Mouse (Mus musculus) lung, embryonic 15.5 days (tissue): ENCODE data around the gene Lix1l. TPM values are rescaled to one million over a fixed set of nuclear protein-coding genes. Genes with fewer than 3 reads are reported as not detected.
A peak's percentile ranks its signal among the peaks of the same experiment; 100 is the strongest.

Experiments used
- ATAC-seq: fragments of 200-750 bp; cut with Nextera tagmentation; 2 replicates; pipeline ENCODE4 v1.8.0; 2017; ENCODE audit warnings: moderate number of reproducible peaks, borderline replicate concordance; ENCODE audit not compliant: low FRiP score, low TSS enrichment; ENCODE audit errors: extremely low read depth
- H3K27ac ChIP-seq: fragments of 300-500 bp; sonication (generic); 2 replicates; pipeline ENCODE4 v1.5.1; 2015; ENCODE audit warnings: moderate library complexity, mild to moderate bottlenecking, inconsistent platforms
- H3K27me3 ChIP-seq: fragments of 300-500 bp; sonication (generic); 2 replicates; pipeline ENCODE4 v1.6.1; 2015; ENCODE audit warnings: inconsistent platforms
- H3K36me3 ChIP-seq: fragments of 300-500 bp; sonication (generic); 2 replicates; pipeline ENCODE4 v1.6.1; 2015; ENCODE audit warnings: inconsistent platforms
- H3K4me1 ChIP-seq: fragments of 300-500 bp; sonication (generic); 2 replicates; pipeline ENCODE4 v1.6.1; 2015; ENCODE audit warnings: inconsistent platforms
- H3K4me2 ChIP-seq: fragments of 300-500 bp; sonication (generic); 2 replicates; pipeline ENCODE4 v1.6.1; 2015; ENCODE audit warnings: inconsistent platforms, mild to moderate bottlenecking, moderate library complexity
- H3K4me3 ChIP-seq: fragments of 300-500 bp; sonication (generic); 2 replicates; pipeline ENCODE4 v1.5.1; 2015; ENCODE audit warnings: mild to moderate bottlenecking, inconsistent platforms
- H3K9ac ChIP-seq: fragments of 300-500 bp; sonication (generic); 2 replicates; pipeline ENCODE4 v1.6.1; 2015; ENCODE audit warnings: inconsistent platforms
- H3K9me3 ChIP-seq: fragments of 300-500 bp; sonication (generic); 2 replicates; pipeline ENCODE4 v1.6.1; 2016; ENCODE audit warnings: inconsistent platforms
- WGBS: fragments of 180-500 bp; shearing (Covaris S2); methylation state at CpG from one replicate; pipeline ENCODE4 v1.1.7; 2015; 5-methylcytosine and 5-hydroxymethylcytosine counted together
- polyA plus RNA-seq: library from polyadenylated mRNA; unstranded; fragments of >200 nt; fragmentation: Nextera tagmentation; extraction: Ambion mirVana; gene quantifications from 2 replicates; pipeline ENCODE4 v1.2.1, GENCODE M21; 2015

Gene Lix1l
- polyA plus RNA-seq, 1 experiment from 2014 or later = 7.9 TPM

DNA sequence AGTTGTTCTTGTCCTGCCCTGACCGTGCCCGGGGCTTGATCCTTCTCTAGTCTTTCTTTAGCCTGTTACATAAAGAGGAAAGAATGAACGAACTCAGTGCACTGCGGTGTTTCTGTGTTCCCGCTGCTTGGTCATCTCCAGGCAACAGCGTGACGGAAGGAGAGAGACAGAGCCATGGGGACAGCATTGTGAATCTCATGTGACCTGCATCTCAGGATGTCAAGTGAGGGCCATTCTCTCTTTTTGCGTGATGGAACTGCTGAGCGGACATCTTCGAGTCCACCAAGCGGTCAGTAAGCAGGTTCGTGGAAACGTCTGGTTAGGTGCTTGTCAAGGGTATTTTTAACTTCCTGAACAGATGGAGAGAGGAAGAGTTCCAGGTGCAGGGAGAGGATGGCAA is 31.4 kb upstream of the Lix1l start:
- Histone ChIP-seq H3K9me3 (no peaks in the 10 kb centered on the region), H3K36me3 (no peaks in the 10 kb centered on the region), H3K27me3 (no peaks in the 10 kb centered on the region), H3K4me3 (no peak overlapping the region), H3K4me2 (no peak overlapping the region), H3K4me1 (peaks cover 25% of the 10 kb centered on the region), H3K27ac (no peak overlapping the region), H3K9ac (no peak overlapping the region)
- 87% methylated on average over 13 of the region's 13 CpGs for WGBS
- no peak for ATAC-seq

DNA sequence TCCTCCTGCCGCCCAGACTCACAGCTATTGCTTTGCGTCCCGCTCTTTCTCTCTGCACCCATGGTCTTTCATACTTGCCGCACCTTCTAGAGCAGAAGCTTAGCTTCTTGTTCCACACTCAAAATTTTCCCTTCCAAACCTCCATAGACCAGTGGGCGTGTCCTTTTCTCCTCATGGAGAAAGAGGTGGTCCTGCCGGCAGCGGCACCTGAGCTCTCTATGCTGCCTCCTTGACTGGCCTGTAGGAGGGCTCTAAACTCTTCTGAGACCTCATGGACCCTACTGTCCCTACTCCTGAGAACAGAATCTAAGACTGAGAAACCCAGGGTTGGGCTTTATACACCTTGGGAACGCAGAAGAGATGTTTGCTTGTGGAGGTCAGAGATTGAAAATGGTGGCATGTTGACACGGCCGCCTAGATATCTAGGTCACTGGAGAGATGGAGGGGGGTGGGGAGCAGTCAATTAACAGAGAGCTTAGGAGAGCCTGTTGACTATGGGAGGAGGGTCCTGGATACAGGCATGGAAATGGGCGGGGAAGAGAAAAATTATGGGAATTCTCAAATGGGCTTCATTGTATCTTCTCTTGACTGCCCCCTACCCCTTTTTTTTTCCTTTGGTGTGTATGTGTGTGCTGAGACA is 30.9 kb upstream of the Lix1l start:
- Histone ChIP-seq H3K4me3 (no peak overlapping the region), H3K27me3 (no peaks in the 10 kb centered on the region), H3K4me2 (no peak overlapping the region), H3K4me1 (peaks cover 19% of the 10 kb centered on the region), H3K9me3 (no peaks in the 10 kb centered on the region), H3K27ac (0 out of 2 replicates have a peak overlapping the region, but pooled peaks have one; percentile 37), H3K9ac (no peak overlapping the region), H3K36me3 (no peaks in the 10 kb centered on the region)
- WGBS = 79% methylated on average over 11 of the region's 11 CpGs
- no peak for ATAC-seq

DNA sequence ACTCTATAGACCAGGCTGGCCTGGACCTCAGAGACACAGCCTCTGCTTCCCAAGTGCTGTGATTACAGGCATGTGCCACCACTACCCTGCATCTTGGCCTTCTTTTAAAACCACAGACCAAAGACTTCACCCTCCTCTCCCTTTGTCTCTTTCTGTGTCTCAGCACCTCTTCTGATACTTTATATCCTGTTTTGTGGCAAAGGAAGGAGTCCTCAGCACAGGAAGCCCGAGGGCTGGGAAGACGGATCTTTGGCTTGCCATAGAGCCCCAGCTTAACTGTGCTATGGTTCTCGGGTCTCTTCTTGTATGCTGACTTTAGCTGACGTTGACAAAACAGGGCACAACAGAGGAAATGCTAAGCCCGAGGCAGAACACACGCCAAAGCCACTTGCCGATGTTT is 30.3 kb upstream of the Lix1l start:
- no peak overlapping the region for H3K9ac ChIP-seq
- H3K4me1 ChIP-seq = peaks cover 21% of the 10 kb centered on the region
- WGBS = 58% methylated on average over 7 of the region's 7 CpGs
- no peaks in the 10 kb centered on the region for H3K9me3 ChIP-seq
- H3K27me3 ChIP-seq = no peaks in the 10 kb centered on the region
- no peak overlapping the region for H3K4me3 ChIP-seq
- H3K36me3 ChIP-seq = no peaks in the 10 kb centered on the region
- no peak overlapping the region for H3K4me2 ChIP-seq
- ATAC-seq = no peak
- H3K27ac ChIP-seq = peak overlapping the region; percentile 37; the same call in 1 of the 2 replicates

DNA sequence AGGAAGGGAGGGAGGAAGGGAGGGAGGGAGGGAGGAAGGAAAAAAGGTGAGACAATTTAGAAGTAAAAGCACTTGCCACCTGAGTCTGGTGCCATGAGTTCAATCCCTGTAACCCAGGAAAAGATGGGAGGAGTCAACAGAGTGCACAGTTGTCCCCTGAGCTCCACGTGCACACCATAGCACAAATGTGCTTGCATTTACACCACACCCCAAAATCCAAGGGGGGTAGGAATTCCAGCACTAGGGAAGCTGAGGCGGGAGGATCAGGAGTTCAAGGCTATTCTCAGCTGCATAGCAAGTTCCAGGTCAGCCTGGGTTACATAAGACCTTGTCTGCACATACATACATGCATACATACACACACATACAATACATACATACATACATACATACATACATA is 29.6 kb upstream of the Lix1l start:
- Histone ChIP-seq H3K4me3 (no peak overlapping the region), H3K27ac (peak overlapping the region; percentile 52; the same call in 1 of the 2 replicates), H3K4me2 (no peak overlapping the region), H3K27me3 (no peaks in the 10 kb centered on the region), H3K36me3 (no peaks in the 10 kb centered on the region), H3K4me1 (peaks cover 28% of the 10 kb centered on the region), H3K9ac (no peak overlapping the region), H3K9me3 (no peaks in the 10 kb centered on the region)
- no peak for ATAC-seq
- WGBS = 74% methylated on average over 2 of the region's 2 CpGs

DNA sequence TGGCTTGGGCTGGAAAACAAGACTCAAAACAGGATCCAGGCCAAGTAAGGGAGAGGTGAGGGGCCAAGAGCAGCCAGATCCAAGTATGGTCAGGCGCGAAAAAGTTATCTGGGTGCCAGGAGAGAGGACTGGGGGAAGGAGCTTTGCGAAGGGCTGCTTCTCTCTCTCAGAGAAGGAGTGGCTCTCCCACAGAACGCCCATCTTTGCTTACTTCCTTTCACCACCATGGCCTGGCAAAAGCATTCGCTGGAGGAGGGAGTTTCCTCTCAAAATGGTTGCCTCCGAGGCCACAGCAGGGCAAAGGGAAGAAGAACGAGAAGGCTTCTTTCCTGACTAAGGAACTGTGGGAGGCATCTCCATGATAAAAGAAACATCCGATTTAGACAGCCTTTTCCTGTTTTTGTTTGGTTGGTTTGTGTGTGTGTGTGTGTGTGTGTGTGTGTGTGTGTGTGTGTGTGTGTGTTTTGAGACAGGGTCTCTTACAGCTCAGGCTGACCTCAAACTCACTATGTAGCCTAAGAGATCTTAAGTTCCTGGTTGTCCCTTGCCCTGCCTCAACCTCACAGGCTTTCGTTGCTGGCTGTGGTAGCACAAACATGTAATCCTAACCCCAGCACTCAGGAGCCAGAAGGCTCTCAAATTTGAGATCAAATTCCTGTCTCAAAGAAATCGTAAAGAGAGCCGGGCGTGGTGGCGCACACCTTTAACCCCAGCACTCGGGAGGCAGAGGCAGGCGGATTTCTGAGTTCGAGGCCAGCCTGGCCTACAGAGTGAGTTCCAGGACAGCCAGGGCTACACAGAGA is 28.9 kb upstream of the Lix1l start:
- peaks cover 34% of the 10 kb centered on the region for H3K4me1 ChIP-seq

DNA sequence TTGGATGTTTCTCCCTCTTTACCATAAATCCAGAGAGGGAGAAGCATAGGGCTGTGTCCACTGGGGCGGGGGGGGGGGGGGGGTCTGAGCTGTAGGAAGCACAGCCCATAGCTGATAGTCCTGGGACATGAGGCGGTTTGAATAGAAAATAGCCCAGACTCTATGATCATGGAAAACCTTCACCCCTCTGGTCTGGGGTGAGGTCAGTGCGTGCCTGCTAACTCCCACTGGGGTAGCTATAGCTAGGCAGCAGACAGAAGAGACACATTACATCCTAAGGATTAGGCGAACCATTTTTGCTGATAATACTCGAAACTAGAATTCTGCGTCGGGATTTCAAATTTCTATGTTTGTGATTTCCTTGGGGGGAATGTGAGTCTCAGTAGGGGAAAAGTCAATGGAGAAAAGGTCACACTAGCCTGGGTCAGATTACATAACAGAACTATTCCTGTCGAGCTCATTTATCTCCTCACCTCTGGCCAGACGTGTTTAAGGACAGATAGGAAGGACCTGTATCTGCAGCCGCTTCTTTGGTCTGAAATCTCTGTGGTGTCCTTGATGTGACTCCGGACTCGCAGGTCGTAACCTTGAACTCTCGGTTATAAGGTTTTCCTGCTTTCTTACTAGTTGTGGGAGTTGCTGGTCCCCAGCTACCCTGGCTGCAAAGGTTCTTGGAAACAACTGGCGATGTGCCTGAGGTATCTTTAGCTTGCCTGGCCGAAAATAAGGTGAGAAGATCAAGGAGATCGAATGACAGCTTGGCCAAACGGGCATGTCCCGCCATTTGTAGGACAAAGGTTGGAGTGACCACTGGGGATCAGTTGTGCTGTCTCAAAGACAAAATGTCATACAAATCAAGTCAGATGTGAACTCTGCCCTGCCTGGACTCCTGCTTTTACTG is 27.1 kb upstream of the Lix1l start:
- ATAC-seq = no peak
- Histone ChIP-seq H3K9ac (no peak overlapping the region), H3K4me3 (no peak overlapping the region), H3K9me3 (no peaks in the 10 kb centered on the region), H3K27ac (no peak overlapping the region), H3K27me3 (no peaks in the 10 kb centered on the region), H3K36me3 (no peaks in the 10 kb centered on the region), H3K4me2 (no peak overlapping the region), H3K4me1 (peaks cover 38% of the 10 kb centered on the region)
- 67% methylated on average over 18 of the region's 19 CpGs for WGBS

More for the DNA sequence above, 28.9 kb upstream of the Lix1l start:
- ATAC-seq = no peak
- Histone ChIP-seq H3K27me3 (no peaks in the 10 kb centered on the region), H3K4me2 (no peak overlapping the region), H3K9me3 (no peaks in the 10 kb centered on the region), H3K4me3 (no peak overlapping the region), H3K36me3 (no peaks in the 10 kb centered on the region), H3K27ac (peak overlapping the region; percentile 52; the same call in 1 of the 2 replicates), H3K9ac (no peak overlapping the region)
- WGBS = 70% methylated on average over 16 of the region's 16 CpGs

DNA sequence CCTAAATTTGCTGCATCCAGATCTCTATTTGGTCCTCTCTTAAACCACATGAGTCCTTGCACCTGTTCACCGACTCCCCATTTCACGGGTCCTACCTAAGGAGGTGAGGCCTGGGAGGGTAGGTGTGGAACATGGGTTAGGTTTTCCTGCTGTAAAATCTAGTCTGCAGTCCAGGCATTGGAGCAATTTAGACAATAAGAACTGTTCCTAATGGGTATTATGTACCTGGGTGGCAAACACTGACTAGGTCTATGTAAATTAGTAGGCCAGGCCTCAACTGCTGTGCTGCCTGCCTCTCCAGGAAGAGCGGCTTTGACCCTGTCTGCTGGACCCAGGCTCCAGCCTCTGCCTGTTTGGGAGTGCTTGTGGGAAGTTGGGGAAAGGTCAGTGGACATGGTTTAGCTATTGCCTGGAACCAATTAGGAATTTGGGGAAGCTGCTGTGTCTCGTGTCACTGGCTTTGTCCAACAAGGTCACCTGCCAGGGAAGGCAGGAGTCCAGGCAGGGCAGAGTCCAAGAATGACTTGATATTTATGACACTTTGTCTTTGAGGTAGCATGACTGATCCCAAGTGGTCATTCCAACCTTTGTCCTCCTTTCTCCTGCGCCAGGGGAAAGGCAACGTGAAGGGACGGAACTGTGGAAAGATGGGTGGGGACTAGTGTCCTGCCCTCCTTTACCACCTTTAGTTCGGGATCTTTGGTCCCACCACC is 25.5 kb upstream of the Lix1l start:
- 87% methylated on average over 8 of the region's 8 CpGs for WGBS
- H3K9ac ChIP-seq = no peak overlapping the region

DNA sequence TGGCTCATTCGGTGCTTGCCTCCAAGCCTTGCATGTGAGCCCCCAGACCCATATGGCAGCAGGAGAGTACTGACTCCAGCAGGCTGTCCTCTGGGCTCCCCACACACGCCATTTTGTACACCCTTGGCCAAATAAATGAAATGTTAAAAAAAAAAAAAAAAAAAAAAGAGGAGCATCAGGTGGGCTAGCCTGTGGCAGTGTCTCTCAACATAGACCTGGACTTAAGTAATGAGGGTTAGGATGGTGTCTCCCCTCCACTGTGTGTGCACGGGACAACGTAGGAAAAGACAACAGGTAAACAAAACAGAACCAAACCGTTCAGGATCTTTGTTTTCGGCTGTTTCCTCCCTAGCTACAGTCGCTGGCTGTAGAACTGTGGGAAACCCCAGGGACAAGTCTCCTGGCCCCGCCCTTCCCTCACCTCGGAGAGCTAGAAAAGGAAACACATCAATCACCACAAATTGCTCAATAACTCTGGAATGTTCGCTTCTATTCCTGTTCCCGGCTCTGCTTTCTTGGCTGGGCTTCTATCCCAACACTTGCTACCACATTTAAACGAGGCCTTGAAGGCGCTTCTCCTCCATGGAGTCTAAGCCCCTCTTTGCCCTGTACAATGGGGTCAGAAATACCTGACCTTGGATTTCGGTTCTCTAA is 24.8 kb upstream of the Lix1l start:
- 27% methylated on average over 14 of the region's 14 CpGs for WGBS
- Histone ChIP-seq H3K27ac (peak overlapping the region; percentile 96), H3K27me3 (no peaks in the 10 kb centered on the region), H3K4me2 (peak overlapping the region; percentile 52), H3K9me3 (no peaks in the 10 kb centered on the region), H3K36me3 (no peaks in the 10 kb centered on the region), H3K4me1 (peaks cover 38% of the 10 kb centered on the region), H3K9ac (peak overlapping the region; percentile 0; the same call in 1 of the 2 replicates), H3K4me3 (peak overlapping the region; percentile 18)
- peak; percentile 46 for ATAC-seq

More for the DNA sequence above, 25.5 kb upstream of the Lix1l start:
- Histone ChIP-seq H3K4me1 (peaks cover 36% of the 10 kb centered on the region), H3K27me3 (no peaks in the 10 kb centered on the region), H3K4me3 (no peak overlapping the region), H3K9me3 (no peaks in the 10 kb centered on the region), H3K4me2 (no peak overlapping the region), H3K27ac (peak overlapping the region; percentile 96), H3K36me3 (no peaks in the 10 kb centered on the region)
- ATAC-seq = no peak

DNA sequence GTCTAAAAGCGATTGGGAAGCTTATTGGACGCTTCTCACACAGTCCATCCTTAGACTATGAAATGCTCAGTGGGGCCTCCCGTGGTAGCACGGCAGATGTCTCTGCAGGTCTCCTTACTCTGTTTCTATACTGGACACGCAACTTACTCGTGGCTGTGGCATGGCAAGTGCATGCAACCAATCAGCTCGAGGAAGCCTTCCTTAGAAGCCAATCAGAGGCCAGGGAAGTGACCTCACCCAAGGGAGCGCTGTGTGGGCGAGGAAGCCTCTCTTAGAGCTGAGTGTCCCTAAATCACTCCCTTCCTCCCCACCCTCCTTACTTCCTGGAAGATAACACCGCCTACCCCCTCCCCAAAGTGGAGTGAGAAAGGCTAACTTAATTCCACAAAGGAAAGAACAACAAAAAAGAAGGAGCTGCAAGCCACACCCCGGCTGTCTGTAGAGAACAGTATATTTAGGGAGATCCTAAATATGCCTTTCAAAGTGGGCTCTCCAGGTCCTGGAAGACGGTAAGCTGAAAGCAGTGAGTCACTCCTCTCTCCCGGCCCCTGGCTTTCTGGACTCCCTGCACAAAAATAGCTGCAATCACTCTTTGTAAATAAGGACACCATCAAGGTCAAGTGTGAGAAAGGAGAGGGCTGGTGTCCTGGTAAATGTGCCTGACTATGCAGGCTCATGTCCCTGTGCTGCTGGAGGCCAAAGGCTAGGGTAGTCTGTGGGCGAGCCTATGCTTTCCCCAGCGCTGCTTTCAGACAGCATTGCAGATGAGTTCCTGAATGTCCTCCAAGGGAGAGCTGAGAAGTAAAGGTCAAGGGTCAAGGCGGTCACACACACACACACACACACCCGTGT is 24.0 kb upstream of the Lix1l start, which contains the start of gene Gm16253:
Gene Gm16253, plus strand, starts transcription at position 295 of the 852 bp plus-strand sequence.
- 19% methylated on average over 17 of the region's 17 CpGs for WGBS
- no peaks in the 10 kb centered on the region for H3K36me3 ChIP-seq
- H3K4me2 ChIP-seq = peak within 1 kb of the TSS; percentile 52
- ATAC-seq = peak; percentile 88
- H3K9ac ChIP-seq = peak within 1 kb of the TSS; percentile 0; the same call in 1 of the 2 replicates
- H3K4me1 ChIP-seq = peaks cover 35% of the 10 kb centered on the region
- H3K9me3 ChIP-seq = no peaks in the 10 kb centered on the region
- H3K27me3 ChIP-seq = no peaks in the 10 kb centered on the region
- peak within 1 kb of the TSS; percentile 96 for H3K27ac ChIP-seq
- peak within 1 kb of the TSS; percentile 18 for H3K4me3 ChIP-seq

DNA sequence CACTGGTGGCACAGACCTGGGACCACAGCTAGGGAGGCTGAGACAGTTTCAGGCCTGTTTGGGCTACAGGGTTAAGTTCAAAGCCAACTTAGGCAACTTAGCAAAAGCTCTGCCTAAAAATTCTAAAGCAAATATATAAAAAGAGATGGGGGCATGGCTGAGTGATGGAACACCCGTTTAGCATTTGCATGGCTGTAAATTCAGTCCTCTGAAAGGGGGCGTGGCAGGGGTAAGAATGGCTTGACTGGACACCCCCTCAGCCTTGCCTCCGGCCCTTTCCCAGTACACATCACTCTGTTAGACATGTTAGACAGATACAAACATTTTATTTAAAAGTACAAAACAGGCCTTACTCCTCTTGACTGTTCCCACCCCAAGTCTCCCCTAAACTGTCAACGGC is 23.4 kb upstream of the Lix1l start:
- no peak for ATAC-seq
- H3K4me3 ChIP-seq = no peak overlapping the region
- peak overlapping the region; percentile 96 for H3K27ac ChIP-seq
- 63% methylated on average over 4 of the region's 4 CpGs for WGBS
- peak overlapping the region; percentile 52 for H3K4me2 ChIP-seq
- no peaks in the 10 kb centered on the region for H3K36me3 ChIP-seq
- H3K27me3 ChIP-seq = no peaks in the 10 kb centered on the region
- peaks cover 33% of the 10 kb centered on the region for H3K4me1 ChIP-seq
- no peak overlapping the region for H3K9ac ChIP-seq
- no peaks in the 10 kb centered on the region for H3K9me3 ChIP-seq
